Mouse (Mus musculus): Measurements from ENCODE around the gene Fbp2. TPM values are rescaled to one million over a fixed set of nuclear protein-coding genes. Genes with fewer than 3 reads are reported as not detected.

Fbp2 gene
- polyA plus RNA-seq, 1 experiment: not detected

DNA sequence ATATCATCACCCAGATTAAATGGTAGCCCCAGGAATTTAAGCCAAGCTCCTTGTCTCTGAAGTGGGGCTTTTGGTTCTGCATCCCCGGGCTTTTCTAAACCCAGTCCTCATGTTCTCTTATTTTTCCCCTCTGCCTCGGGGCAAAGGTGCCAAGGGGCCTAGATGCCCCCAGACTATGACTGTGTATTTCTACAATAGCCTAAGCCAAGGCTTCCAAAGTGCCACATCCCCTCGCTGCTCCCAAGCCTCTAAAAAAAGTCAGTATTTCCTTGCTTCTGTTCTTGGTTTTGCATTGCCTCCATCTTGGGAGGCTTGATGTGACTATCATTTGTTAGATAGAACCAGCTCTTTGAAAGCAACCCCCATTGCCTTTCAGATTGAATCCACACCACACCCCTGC is 26.3 kb upstream of the Fbp2 start:
- WGBS: 87% methylated on average over 3 of the region's 3 CpGs
- H3K4me1 ChIP-seq (ENCODE audit: control insufficient read depth, insufficient read depth, low read length): peaks cover 10% of the 10 kb centered on the region
- no peak overlapping the region for H3K27ac ChIP-seq (ENCODE audit: insufficient read depth, low read depth, low read length)
- H3K4me3 ChIP-seq (ENCODE audit: insufficient read depth, low read depth, low read length): no peak overlapping the region
- no peak for TF ChIP-seq POLR2A (IDR thresholded peaks at IDR 0.05; ENCODE audit: insufficient read depth, low read depth, low read length)
- no peak for TF ChIP-seq CTCF (IDR thresholded peaks at IDR 0.05; ENCODE audit: insufficient read depth, low read depth, low read length)

GRCm38 (mm10) chr13:62883925-62884324 is 25.7 kb upstream of the Fbp2 start:
- Histone ChIP-seq H3K27ac (ENCODE audit: insufficient read depth, low read depth, low read length) (no peak overlapping the region), H3K4me3 (ENCODE audit: insufficient read depth, low read depth, low read length) (no peak overlapping the region), H3K4me1 (ENCODE audit: control insufficient read depth, insufficient read depth, low read length) (peaks cover 10% of the 10 kb centered on the region)
- 94% methylated on average over 9 of the region's 9 CpGs for WGBS
- TF ChIP-seq CTCF (IDR thresholded peaks at IDR 0.05; ENCODE audit: insufficient read depth, low read depth, low read length) (no peak), POLR2A (IDR thresholded peaks at IDR 0.05; ENCODE audit: insufficient read depth, low read depth, low read length) (no peak)

DNA sequence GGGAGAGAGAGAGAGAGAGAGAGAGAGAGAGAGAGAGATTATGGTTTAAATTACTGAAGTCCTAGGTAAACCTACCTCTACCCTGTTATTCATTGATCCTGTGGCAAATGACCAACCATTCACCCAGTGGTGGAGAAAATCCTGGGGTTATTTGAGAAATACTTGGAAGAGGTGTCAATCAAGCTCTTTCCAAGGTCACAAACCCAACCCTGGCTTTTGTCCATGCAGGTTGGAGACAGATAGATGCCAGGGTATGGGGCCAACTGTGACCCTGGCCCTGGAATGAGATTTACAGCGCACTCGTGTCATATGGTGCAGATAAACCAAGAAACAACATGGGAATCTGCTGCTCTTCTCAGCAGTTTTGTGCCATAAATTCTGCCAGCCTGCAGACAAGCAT is 25.2 kb upstream of the Fbp2 start:
- H3K27ac ChIP-seq (ENCODE audit: insufficient read depth, low read depth, low read length): no peak overlapping the region
- no peak overlapping the region for H3K4me3 ChIP-seq (ENCODE audit: insufficient read depth, low read depth, low read length)
- no peak for TF ChIP-seq POLR2A (IDR thresholded peaks at IDR 0.05; ENCODE audit: insufficient read depth, low read depth, low read length)
- no peak for TF ChIP-seq CTCF (IDR thresholded peaks at IDR 0.05; ENCODE audit: insufficient read depth, low read depth, low read length)
- WGBS: 91% methylated on average over 2 of the region's 2 CpGs
- peaks cover 10% of the 10 kb centered on the region for H3K4me1 ChIP-seq (ENCODE audit: control insufficient read depth, insufficient read depth, low read length)

GRCm38 (mm10) chr13:62882856-62883255 is 24.6 kb upstream of the Fbp2 start:
- 87% methylated on average over 5 of the region's 5 CpGs for WGBS
- Histone ChIP-seq H3K27ac (ENCODE audit: insufficient read depth, low read depth, low read length) (no peak overlapping the region), H3K4me3 (ENCODE audit: insufficient read depth, low read depth, low read length) (no peak overlapping the region), H3K4me1 (ENCODE audit: control insufficient read depth, insufficient read depth, low read length) (peaks cover 9% of the 10 kb centered on the region)
- TF ChIP-seq POLR2A (IDR thresholded peaks at IDR 0.05; ENCODE audit: insufficient read depth, low read depth, low read length): no peak
- TF ChIP-seq CTCF (IDR thresholded peaks at IDR 0.05; ENCODE audit: insufficient read depth, low read depth, low read length): no peak

DNA sequence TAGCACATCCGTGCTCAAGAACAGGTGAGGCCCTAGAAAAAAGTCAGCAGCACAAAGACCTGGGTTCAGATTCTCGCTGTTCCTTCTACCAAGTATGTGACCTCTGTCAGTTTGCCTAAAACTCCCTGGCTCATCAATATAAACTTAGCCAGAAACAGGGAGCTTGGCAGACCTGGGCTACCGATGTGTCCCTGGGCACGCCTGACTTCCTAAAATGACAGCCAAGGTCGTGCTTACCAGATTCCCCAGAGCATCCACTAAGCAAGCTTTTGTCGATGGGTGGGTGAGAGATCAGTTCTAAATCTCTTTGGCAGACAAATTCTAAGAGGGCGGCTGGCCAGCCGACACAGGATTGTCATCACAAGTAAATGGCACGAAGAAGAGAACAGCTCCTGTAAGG is 23.1 kb upstream of the Fbp2 start:
- Histone ChIP-seq H3K27ac (ENCODE audit: insufficient read depth, low read depth, low read length) (no peak overlapping the region), H3K4me1 (ENCODE audit: control insufficient read depth, insufficient read depth, low read length) (peaks cover 5% of the 10 kb centered on the region; the same call in 1 of the 2 replicates), H3K4me3 (ENCODE audit: insufficient read depth, low read depth, low read length) (no peak overlapping the region)
- TF ChIP-seq CTCF (IDR thresholded peaks at IDR 0.05; ENCODE audit: insufficient read depth, low read depth, low read length): no peak
- TF ChIP-seq POLR2A (IDR thresholded peaks at IDR 0.05; ENCODE audit: insufficient read depth, low read depth, low read length): no peak
- WGBS: 88% methylated on average over 9 of the region's 9 CpGs

DNA sequence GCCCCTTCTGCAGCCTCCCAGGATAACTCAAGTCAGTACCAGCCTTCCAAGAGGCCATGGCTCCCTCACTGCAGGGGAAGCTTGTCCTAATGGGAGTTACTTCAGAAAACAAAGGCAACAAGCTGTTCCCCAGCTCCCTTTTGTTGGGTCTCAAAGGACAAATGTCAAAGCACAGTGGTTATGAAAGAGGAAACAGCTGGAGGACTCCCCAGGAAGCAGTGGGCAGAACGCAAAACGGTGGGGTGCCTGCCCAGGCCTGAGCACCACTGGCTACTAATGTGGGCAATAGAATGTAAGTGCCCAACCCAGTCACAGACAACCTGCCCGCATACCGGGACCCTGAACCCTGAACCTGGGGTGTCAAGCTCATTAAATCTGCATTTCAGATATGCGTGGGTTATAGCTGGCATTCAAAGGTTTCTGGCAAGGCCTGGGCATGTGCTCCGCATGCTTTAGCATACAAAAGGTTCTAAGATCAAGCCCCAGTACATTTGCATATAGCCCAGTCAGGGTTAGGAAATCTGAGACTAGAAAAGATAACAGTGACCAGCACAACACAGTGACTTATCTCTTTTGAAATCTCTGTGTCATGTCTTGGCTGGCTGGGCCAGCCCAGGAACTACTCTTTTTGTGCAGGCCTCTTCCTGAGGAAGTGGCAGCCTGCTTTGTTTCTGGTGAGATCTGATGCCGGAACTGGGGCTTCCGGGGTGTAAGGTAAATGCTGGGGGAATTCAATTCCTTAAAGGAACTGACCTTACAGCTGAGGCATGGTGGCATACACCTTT is 21.8 kb upstream of the Fbp2 start:
- Histone ChIP-seq H3K4me3 (ENCODE audit: insufficient read depth, low read depth, low read length) (no peak overlapping the region), H3K27ac (ENCODE audit: insufficient read depth, low read depth, low read length) (no peak overlapping the region), H3K4me1 (ENCODE audit: control insufficient read depth, insufficient read depth, low read length) (peaks cover 5% of the 10 kb centered on the region; the same call in 1 of the 2 replicates)
- 65% methylated on average over 8 of the region's 8 CpGs for WGBS
- TF ChIP-seq CTCF (IDR thresholded peaks at IDR 0.05; ENCODE audit: insufficient read depth, low read depth, low read length) (no peak), POLR2A (IDR thresholded peaks at IDR 0.05; ENCODE audit: insufficient read depth, low read depth, low read length) (no peak)

- Histone ChIP-seq H3K27ac (ENCODE audit: insufficient read depth, low read depth, low read length) (no peak overlapping the region), H3K4me3 (ENCODE audit: insufficient read depth, low read depth, low read length) (no peak overlapping the region), H3K4me1 (ENCODE audit: control insufficient read depth, insufficient read depth, low read length) (peaks cover 5% of the 10 kb centered on the region; the same call in 1 of the 2 replicates)
- TF ChIP-seq CTCF (IDR thresholded peaks at IDR 0.05; ENCODE audit: insufficient read depth, low read depth, low read length) (no peak), POLR2A (IDR thresholded peaks at IDR 0.05; ENCODE audit: insufficient read depth, low read depth, low read length) (no peak)
- 47% methylated on average over 6 of the region's 6 CpGs for WGBS
Observed at GRCm38 (mm10) chr13:62879411-62879810, 21.2 kb upstream of the Fbp2 start.

- 25% methylated on average over 5 of the region's 5 CpGs for WGBS
- TF ChIP-seq CTCF (IDR thresholded peaks at IDR 0.05; ENCODE audit: insufficient read depth, low read depth, low read length): no peak
- TF ChIP-seq POLR2A (IDR thresholded peaks at IDR 0.05; ENCODE audit: insufficient read depth, low read depth, low read length): no peak
- peaks cover 5% of the 10 kb centered on the region; the same call in 1 of the 2 replicates for H3K4me1 ChIP-seq (ENCODE audit: control insufficient read depth, insufficient read depth, low read length)
- no peak overlapping the region for H3K27ac ChIP-seq (ENCODE audit: insufficient read depth, low read depth, low read length)
- no peak overlapping the region for H3K4me3 ChIP-seq (ENCODE audit: insufficient read depth, low read depth, low read length)
Observed at GRCm38 (mm10) chr13:62877247-62877646, 19.0 kb upstream of the Fbp2 start.

DNA sequence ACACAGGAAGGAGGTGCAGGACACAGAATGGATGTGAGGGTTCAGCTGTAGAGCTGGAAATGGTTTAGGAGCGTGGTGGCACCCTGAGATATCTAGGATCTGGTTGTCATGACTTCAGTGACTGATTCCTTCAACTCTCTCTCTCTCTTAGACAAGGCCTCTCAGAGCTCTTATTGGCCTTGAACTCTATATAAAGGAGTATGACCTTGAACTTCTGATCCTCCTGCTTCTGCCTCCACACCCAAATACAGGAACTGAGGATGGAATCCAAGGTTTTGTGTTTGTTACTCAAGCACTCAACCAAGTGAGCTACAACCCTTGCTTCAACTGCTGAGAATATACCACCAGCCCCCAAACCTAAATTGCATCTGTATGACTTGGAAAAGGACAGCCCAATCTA is 17.9 kb upstream of the Fbp2 start:
- H3K27ac ChIP-seq (ENCODE audit: insufficient read depth, low read depth, low read length): no peak overlapping the region
- TF ChIP-seq POLR2A (IDR thresholded peaks at IDR 0.05; ENCODE audit: insufficient read depth, low read depth, low read length): no peak
- TF ChIP-seq CTCF (IDR thresholded peaks at IDR 0.05; ENCODE audit: insufficient read depth, low read depth, low read length): no peak
- no peak overlapping the region for H3K4me3 ChIP-seq (ENCODE audit: insufficient read depth, low read depth, low read length)
- peaks cover 5% of the 10 kb centered on the region; the same call in 1 of the 2 replicates for H3K4me1 ChIP-seq (ENCODE audit: control insufficient read depth, insufficient read depth, low read length)
- 89% methylated on average over 1 of the region's 1 CpGs for WGBS
